Mouse (Mus musculus): Measurements from ENCODE around the gene Defa23.
"Not testable (repeated sequence)": the region's sequence is repeated elsewhere in the genome, so short reads cannot be mapped to it uniquely, and the experiment has no call there.

The Defa23 gene

GRCm38 (mm10) chr8:21054747-21055146 is at the start of gene Defa23:
Gene Defa23, plus strand, starts transcription at chr8:21055047.
- not testable (repeated sequence) for DNase-seq (ENCODE audit: low read depth in 1 of 2, low spot score in 2 of 2)

DNA sequence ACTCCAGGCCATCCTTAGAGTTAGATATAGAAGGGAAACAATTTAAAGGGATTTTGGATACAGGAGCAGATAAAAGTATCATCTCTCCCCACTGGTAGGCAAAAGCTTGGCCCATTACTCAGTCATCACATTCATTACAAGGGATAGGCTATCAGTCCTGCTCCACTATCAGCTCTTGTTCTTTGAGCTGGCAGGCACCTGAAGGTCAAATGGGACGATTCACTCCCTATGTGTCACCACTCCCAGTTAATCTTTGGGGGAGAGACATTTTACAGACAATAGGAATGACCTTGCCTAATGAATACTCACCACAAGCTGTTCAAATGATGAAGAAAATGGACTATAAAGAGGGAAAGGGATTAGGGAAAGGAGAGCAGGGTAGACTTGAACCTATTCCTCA is 48.0 kb upstream of the Defa23 start:
- DNase-seq (ENCODE audit: low read depth in 1 of 2, low spot score in 2 of 2), result no peak

DNA sequence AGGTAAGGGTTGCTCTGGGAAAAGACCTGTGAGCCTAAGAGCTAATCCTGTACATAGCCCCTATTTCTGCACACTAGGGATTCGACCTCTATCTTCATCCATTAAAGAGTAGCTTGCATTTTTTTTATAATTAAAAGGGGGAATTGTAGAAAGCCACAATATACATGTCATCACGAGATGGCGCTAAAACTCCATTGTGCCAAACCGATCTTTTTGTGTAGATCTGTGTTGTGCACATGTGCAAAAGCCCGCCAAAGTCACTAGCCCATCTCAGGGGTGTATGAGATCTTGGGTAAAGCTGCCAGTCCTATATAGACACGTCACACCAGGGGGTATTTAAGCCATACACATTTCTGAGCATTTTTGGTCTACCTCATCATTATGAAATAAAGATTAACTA is 46.3 kb upstream of the Defa23 start:
- DNase-seq (ENCODE audit: low read depth in 1 of 2, low spot score in 2 of 2), result not testable (repeated sequence)

DNA sequence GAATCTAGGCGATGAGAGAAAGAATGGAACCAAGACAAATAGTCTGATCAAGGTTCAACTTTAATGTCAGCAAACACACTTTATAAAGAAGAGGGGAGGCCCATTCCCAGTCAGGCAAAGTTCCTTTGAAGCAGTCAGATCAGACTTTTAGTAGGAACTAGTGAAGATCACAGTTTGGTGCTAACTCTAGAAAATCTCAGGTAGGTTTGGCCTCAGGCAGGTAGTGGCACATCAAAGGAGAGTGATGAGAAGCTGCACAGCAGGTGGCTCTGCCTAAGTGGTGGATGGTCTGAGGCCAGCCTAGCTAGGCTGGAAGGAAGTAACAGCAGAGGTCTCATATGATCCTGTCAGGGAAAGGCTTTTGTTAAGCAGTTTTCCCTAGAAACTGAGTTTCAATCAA is 44.3 kb upstream of the Defa23 start:
- DNase-seq (ENCODE audit: low read depth in 1 of 2, low spot score in 2 of 2), result not testable (repeated sequence)

GRCm38 (mm10) chr8:21025245-21025644 is 29.6 kb upstream of the Defa23 start, which contains the start of gene Defa21:
Gene Defa21, plus strand, starts transcription at chr8:21025545.
- DNase-seq (ENCODE audit: low read depth in 1 of 2, low spot score in 2 of 2), result not testable (repeated sequence)

- not testable (repeated sequence) for DNase-seq (ENCODE audit: low read depth in 1 of 2, low spot score in 2 of 2)
Observed at GRCm38 (mm10) chr8:21064738-21065137, 9.9 kb downstream of the Defa23 start, which contains the start of gene Defa35. Gene Defa35, plus strand, starts transcription at chr8:21065038.

DNA sequence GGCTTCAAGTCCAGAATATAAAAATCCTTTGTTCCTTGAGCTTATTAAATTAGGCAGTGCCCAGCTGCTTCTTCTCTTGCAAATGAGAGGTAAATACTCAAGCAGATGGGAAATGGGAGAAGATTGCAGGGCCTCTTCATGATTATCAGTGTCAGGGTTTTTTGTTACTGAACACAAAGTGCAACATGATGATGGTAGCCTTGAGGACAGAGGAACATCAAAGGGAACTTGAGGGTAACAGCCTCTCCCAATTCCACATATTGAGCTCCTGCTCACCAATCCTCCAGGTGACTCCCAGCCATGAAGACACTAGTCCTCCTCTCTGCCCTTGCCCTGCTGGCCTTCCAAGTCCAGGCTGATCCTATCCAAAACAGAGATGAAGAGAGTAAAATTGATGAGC is 29.3 kb downstream of the Defa23 start, which contains the start of gene Defa25:
Gene Defa25 (plus strand): TSS at position 301 of the 400 bp plus-strand sequence.
- DNase-seq (ENCODE audit: low read depth in 1 of 2, low spot score in 2 of 2), result not testable (repeated sequence)

- DNase-seq (ENCODE audit: low read depth in 1 of 2, low spot score in 2 of 2), result no peak
Observed at GRCm38 (mm10) chr8:21093106-21093505, 38.3 kb downstream of the Defa23 start.

GRCm38 (mm10) chr8:21095950-21096349 is 41.1 kb downstream of the Defa23 start, which contains the start of gene Gm14851:
Gene Gm14851, minus strand, starts transcription at chr8:21096050.
- not testable (repeated sequence) for DNase-seq (ENCODE audit: low read depth in 1 of 2, low spot score in 2 of 2)
